Mouse (Mus musculus) hindbrain, embryonic 13.5 days (tissue): ENCODE results near the gene Rab10. TPM values are rescaled to one million over a fixed set of nuclear protein-coding genes. Genes with fewer than 3 reads are reported as not detected.

Experiments
- ATAC-seq: fragments of 200-750 bp; cut with Nextera tagmentation; 2 replicates; pipeline ENCODE4 v1.8.0; 2017; ENCODE audit warnings: moderate TSS enrichment; ENCODE audit not compliant: low FRiP score
- H3K27ac ChIP-seq: fragments of 300-500 bp; sonication (generic); 2 replicates; pipeline ENCODE4 v1.5.1; 2015; ENCODE audit warnings: inconsistent platforms, mild to moderate bottlenecking, moderate library complexity
- H3K27me3 ChIP-seq: fragments of 300-500 bp; sonication (generic); 2 replicates; pipeline ENCODE4 v1.6.1; 2015; ENCODE audit warnings: mild to moderate bottlenecking, inconsistent platforms
- H3K36me3 ChIP-seq: fragments of 300-500 bp; sonication (generic); 2 replicates; pipeline ENCODE4 v1.6.1; 2015; ENCODE audit warnings: mild to moderate bottlenecking, inconsistent platforms
- H3K4me1 ChIP-seq: fragments of 300-500 bp; sonication (generic); replicated peaks from 2 replicates; pipeline ENCODE4 v1.6.1; 2015; ENCODE audit warnings: inconsistent platforms
- H3K4me2 ChIP-seq: fragments of 300-500 bp; sonication (generic); 2 replicates; pipeline ENCODE4 v1.6.1; 2015; ENCODE audit warnings: inconsistent platforms, mild to moderate bottlenecking, moderate library complexity
- H3K4me3 ChIP-seq: fragments of 300-500 bp; sonication (generic); 2 replicates; pipeline ENCODE4 v1.5.1; 2015; ENCODE audit warnings: mild to moderate bottlenecking, inconsistent platforms
- H3K9ac ChIP-seq: fragments of 300-500 bp; sonication (generic); 2 replicates; pipeline ENCODE4 v1.6.1; 2015; ENCODE audit warnings: mild to moderate bottlenecking, inconsistent platforms
- H3K9me3 ChIP-seq: fragments of 300-500 bp; sonication (generic); 2 replicates; pipeline ENCODE4 v1.6.1; 2016; ENCODE audit warnings: inconsistent platforms
- WGBS: fragments of 180-500 bp; shearing (Covaris S2); methylation state at CpG from one replicate; pipeline ENCODE4 v1.1.7; 2015; 5-methylcytosine and 5-hydroxymethylcytosine counted together
- polyA plus RNA-seq: library from polyadenylated mRNA; unstranded; fragments of >200 nt; fragmentation: Nextera tagmentation; extraction: Ambion mirVana; gene quantifications from 2 replicates; pipeline ENCODE4 v1.2.1, GENCODE M21; 2015

Gene Rab10
- polyA plus RNA-seq, 1 experiment from 2014 or later = 138 TPM

DNA sequence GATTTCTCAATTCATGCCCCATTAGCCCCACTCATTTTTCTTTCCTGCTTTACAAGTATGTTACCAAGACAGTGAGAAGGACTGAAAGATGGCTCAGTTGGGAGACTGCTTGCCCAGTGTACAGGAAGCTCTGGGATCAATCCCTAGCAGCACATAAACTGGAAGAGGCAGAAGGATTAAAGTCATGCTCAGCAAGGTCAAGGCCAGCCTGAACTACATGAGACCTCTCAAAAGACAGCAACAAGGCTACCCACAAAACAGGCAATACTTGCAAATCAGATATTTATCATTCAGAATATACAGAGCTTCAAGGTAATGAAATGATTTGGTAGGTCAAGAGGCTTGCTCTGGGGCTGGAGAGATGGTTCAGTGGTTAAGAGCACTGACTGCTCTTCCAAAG, 53.8 kb downstream of the Rab10 start:
- Histone ChIP-seq H3K27ac (no peak overlapping the region), H3K9me3 (no peaks in the 10 kb centered on the region), H3K4me1 (no peaks in the 10 kb centered on the region), H3K4me3 (no peak overlapping the region), H3K27me3 (no peaks in the 10 kb centered on the region), H3K36me3 (peaks cover 33% of the 10 kb centered on the region), H3K4me2 (no peak overlapping the region), H3K9ac (no peak overlapping the region)
- ATAC-seq = no peak

GRCm38 (mm10) chr12:3255435-3255834, 54.3 kb downstream of the Rab10 start:
- Histone ChIP-seq H3K27ac (no peak overlapping the region), H3K9me3 (no peaks in the 10 kb centered on the region), H3K27me3 (no peaks in the 10 kb centered on the region), H3K36me3 (peaks cover 37% of the 10 kb centered on the region), H3K9ac (no peak overlapping the region), H3K4me3 (no peak overlapping the region), H3K4me1 (no peaks in the 10 kb centered on the region), H3K4me2 (no peak overlapping the region)
- 96% methylated on average over 2 of the region's 2 CpGs for WGBS
- ATAC-seq = no peak

- no peak for ATAC-seq
- Histone ChIP-seq H3K9ac (no peak overlapping the region), H3K27ac (no peak overlapping the region), H3K9me3 (no peaks in the 10 kb centered on the region), H3K4me3 (no peak overlapping the region), H3K36me3 (peaks cover 49% of the 10 kb centered on the region), H3K4me1 (no peaks in the 10 kb centered on the region), H3K4me2 (no peak overlapping the region), H3K27me3 (no peaks in the 10 kb centered on the region)
Measured at GRCm38 (mm10) chr12:3253591-3253990, 56.2 kb downstream of the Rab10 start.

GRCm38 (mm10) chr12:3246091-3246490, 63.7 kb downstream of the Rab10 start:
- peaks cover 31% of the 10 kb centered on the region for H3K36me3 ChIP-seq
- no peak overlapping the region for H3K9ac ChIP-seq
- H3K4me1 ChIP-seq = no peaks in the 10 kb centered on the region
- H3K4me3 ChIP-seq = no peak overlapping the region
- WGBS = 96% methylated on average over 6 of the region's 6 CpGs
- no peak overlapping the region for H3K27ac ChIP-seq
- H3K27me3 ChIP-seq = no peaks in the 10 kb centered on the region
- H3K9me3 ChIP-seq = no peaks in the 10 kb centered on the region
- peak; percentile 59; the same call in 1 of the 2 replicates for ATAC-seq
- H3K4me2 ChIP-seq = no peak overlapping the region

GRCm38 (mm10) chr12:3239544-3239943, 70.2 kb downstream of the Rab10 start:
- H3K36me3 ChIP-seq = peaks cover 34% of the 10 kb centered on the region
- H3K27me3 ChIP-seq = no peaks in the 10 kb centered on the region
- no peak overlapping the region for H3K4me2 ChIP-seq
- no peak overlapping the region for H3K27ac ChIP-seq
- WGBS = 100% methylated on average over 1 of the region's 1 CpGs
- H3K4me3 ChIP-seq = no peak overlapping the region
- H3K4me1 ChIP-seq = peaks cover 10% of the 10 kb centered on the region
- no peak for ATAC-seq
- H3K9ac ChIP-seq = no peak overlapping the region
- H3K9me3 ChIP-seq = no peaks in the 10 kb centered on the region

DNA sequence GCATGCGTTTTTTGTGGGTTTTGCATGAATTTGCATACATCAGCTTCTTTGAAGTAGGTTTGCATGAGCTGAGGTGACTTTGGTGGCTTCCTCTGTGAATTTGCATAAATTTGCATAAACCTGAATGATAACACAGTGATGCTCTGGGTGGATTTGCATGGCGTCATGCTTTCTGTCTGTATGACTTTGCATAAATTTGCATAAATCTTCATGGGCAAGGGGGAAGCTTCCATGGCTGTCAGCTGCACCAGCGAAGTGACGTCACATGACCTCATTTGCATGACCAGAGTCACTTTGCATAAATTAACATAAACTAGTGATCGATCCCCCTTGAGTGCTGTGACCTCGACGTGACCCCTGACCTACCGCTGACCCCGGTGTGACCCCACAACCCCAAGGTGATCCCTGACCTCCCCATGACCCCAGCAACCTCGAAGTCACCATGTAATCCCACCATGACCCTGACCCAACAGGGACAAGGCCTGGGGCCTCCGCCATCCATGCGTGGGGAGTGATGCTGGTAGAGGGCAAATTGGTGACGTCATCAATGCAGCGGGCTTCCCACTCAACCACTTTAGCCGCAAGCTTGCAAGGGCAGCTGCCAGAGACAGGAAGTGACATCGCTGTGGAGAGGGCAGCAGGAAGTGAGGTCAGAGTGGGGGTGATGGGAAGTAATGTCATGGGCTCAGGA, 71.3 kb downstream of the Rab10 start:
- Histone ChIP-seq H3K36me3 (peaks cover 34% of the 10 kb centered on the region), H3K4me3 (no peak overlapping the region), H3K9me3 (no peaks in the 10 kb centered on the region), H3K9ac (no peak overlapping the region), H3K4me1 (peaks cover 10% of the 10 kb centered on the region), H3K4me2 (no peak overlapping the region), H3K27me3 (no peaks in the 10 kb centered on the region), H3K27ac (no peak overlapping the region)
- ATAC-seq = no peak
- 77% methylated on average over 16 of the region's 16 CpGs for WGBS

GRCm38 (mm10) chr12:3237799-3238198, 72.0 kb downstream of the Rab10 start:
- H3K27me3 ChIP-seq = no peaks in the 10 kb centered on the region
- no peak overlapping the region for H3K4me3 ChIP-seq
- ATAC-seq = no peak
- 51% methylated on average over 5 of the region's 5 CpGs for WGBS
- no peak overlapping the region for H3K27ac ChIP-seq
- no peak overlapping the region for H3K9ac ChIP-seq
- H3K4me1 ChIP-seq = peaks cover 10% of the 10 kb centered on the region
- H3K9me3 ChIP-seq = no peaks in the 10 kb centered on the region
- H3K4me2 ChIP-seq = no peak overlapping the region
- peaks cover 34% of the 10 kb centered on the region for H3K36me3 ChIP-seq

- no peak overlapping the region for H3K4me3 ChIP-seq
- H3K4me2 ChIP-seq = peak overlapping the region; percentile 52; the same call in 1 of the 2 replicates
- H3K27me3 ChIP-seq = no peaks in the 10 kb centered on the region
- H3K27ac ChIP-seq = no peak overlapping the region
- 96% methylated on average over 12 of the region's 12 CpGs for WGBS
- ATAC-seq = no peak
- H3K9ac ChIP-seq = no peak overlapping the region
- H3K4me1 ChIP-seq = peaks cover 10% of the 10 kb centered on the region
- H3K9me3 ChIP-seq = no peaks in the 10 kb centered on the region
- peaks cover 34% of the 10 kb centered on the region for H3K36me3 ChIP-seq
Measured at GRCm38 (mm10) chr12:3236831-3237681, 72.7 kb downstream of the Rab10 start.

- H3K36me3 ChIP-seq = peaks cover 34% of the 10 kb centered on the region
- peaks cover 10% of the 10 kb centered on the region for H3K4me1 ChIP-seq
- H3K9me3 ChIP-seq = no peaks in the 10 kb centered on the region
- no peaks in the 10 kb centered on the region for H3K27me3 ChIP-seq
- peak overlapping the region; percentile 52 for H3K4me2 ChIP-seq
- peak overlapping the region; percentile 70 for H3K9ac ChIP-seq
- H3K27ac ChIP-seq = peak overlapping the region; percentile 89
- WGBS = 52% methylated on average over 14 of the region's 14 CpGs
- ATAC-seq = peak; percentile 7; the same call in 1 of the 2 replicates
- H3K4me3 ChIP-seq = peak overlapping the region; percentile 59
Measured at GRCm38 (mm10) chr12:3236163-3236641, 73.6 kb downstream of the Rab10 start.

DNA sequence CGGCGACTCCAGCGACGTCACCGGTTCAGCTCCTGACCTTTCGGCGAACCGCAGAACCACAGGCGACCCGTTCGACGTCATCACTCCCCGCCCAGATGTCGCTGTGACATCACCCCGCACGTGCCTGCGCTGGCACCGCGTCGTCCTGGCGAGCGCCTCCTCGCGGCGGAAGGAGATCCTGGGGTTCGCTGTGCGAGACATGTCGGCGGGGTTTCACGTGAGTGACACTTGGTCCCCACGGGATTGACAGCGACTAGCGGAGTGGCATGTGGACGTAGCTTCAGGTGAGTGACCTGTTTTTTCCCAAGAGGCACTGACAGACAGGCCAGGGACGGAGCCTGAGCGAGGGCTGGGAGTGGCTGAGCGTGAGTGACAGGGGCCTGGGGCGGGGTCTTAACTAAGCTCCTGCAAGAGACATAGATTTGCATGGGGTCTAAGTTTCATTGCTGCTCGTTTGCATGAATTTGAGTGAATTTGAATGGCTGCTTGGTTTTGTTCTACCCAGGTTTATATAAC, 74.1 kb downstream of the Rab10 start:
- H3K9ac ChIP-seq = peak overlapping the region; percentile 70
- no peaks in the 10 kb centered on the region for H3K9me3 ChIP-seq
- WGBS = 23% methylated on average over 39 of the region's 39 CpGs
- H3K36me3 ChIP-seq = peaks cover 33% of the 10 kb centered on the region
- H3K4me1 ChIP-seq = peaks cover 10% of the 10 kb centered on the region
- peak overlapping the region; percentile 59 for H3K4me3 ChIP-seq
- peak; percentile 81 for ATAC-seq
- H3K4me2 ChIP-seq = peak overlapping the region; percentile 52
- H3K27me3 ChIP-seq = no peaks in the 10 kb centered on the region
- peak overlapping the region; percentile 89 for H3K27ac ChIP-seq

DNA sequence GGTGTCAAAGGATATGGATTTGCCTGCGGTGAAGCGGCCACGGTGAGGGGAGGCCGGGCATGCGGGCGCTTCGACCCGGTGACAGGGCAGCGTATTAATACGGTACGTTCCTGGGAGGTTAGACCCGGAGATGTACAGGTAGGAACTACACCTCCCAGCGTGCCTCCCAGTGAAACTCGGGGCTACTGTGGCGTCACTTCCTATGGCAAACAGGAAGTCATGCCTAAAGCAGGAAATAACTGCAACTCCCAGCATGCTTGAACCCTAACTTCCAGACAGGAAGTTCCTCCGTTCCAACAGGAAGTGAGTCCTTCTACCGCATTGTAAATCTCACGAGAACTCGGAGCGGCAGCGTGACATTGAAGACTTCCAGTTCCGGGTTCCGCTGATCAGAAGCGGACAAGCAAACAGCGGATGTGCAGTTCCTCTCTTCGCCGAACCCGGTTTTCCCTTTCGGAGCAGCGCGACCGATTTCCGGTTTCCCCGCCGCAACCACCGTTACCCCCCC, 74.6 kb downstream of the Rab10 start:
- Histone ChIP-seq H3K9me3 (no peaks in the 10 kb centered on the region), H3K27ac (peak overlapping the region; percentile 89), H3K4me3 (peak overlapping the region; percentile 59), H3K4me2 (peak overlapping the region; percentile 53), H3K27me3 (no peaks in the 10 kb centered on the region), H3K36me3 (peaks cover 28% of the 10 kb centered on the region), H3K4me1 (peaks cover 10% of the 10 kb centered on the region), H3K9ac (peak overlapping the region; percentile 70)
- ATAC-seq = peak; percentile 85
- WGBS = 32% methylated on average over 36 of the region's 36 CpGs

DNA sequence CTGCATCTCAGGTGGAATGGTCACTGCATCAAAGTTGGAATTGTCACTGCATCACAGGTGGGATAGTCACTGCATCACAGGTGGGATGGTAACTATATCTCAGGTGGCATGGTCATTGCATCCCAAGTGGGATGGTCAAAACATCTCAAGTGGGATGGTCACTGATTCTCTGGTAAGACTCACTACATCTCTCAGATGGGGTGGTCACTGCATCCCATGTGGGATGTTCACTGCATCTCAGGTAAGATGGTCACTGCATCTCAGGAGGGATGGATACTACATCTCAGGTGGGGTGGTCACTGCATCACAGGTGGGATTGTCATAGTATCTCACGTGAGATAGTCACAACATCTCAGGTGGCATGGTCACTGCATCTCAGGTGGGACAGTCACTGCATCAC, 75.7 kb downstream of the Rab10 start:
- no peak overlapping the region for H3K9ac ChIP-seq
- H3K27ac ChIP-seq = no peak overlapping the region
- 0 out of 2 replicates have a peak, but pooled peaks cover 5% of the 10 kb centered on the region for H3K9me3 ChIP-seq
- H3K27me3 ChIP-seq = no peaks in the 10 kb centered on the region
- no peak for ATAC-seq
- peaks cover 10% of the 10 kb centered on the region for H3K4me1 ChIP-seq
- no peak overlapping the region for H3K4me3 ChIP-seq
- H3K36me3 ChIP-seq = peaks cover 16% of the 10 kb centered on the region
- H3K4me2 ChIP-seq = no peak overlapping the region
- 97% methylated on average over 1 of the region's 1 CpGs for WGBS
